Mouse (Mus musculus) forebrain, embryonic 13.5 days (tissue): ENCODE measurements around the gene Rftn1. TPM values are rescaled to one million over a fixed set of nuclear protein-coding genes. Genes with fewer than 3 reads are reported as not detected.
A peak's percentile ranks its signal among the peaks of the same experiment; 100 is the strongest.

Source experiments
- ATAC-seq: fragments of 200-750 bp; cut with Nextera tagmentation; 2 replicates; pipeline ENCODE4 v1.8.0; 2017
- H3K27ac ChIP-seq: fragments of 300-500 bp; sonication (generic); 2 replicates; pipeline ENCODE4 v1.5.1; 2015; ENCODE audit warnings: inconsistent platforms, mild to moderate bottlenecking, moderate library complexity
- H3K27me3 ChIP-seq: fragments of 300-500 bp; sonication (generic); 2 replicates; pipeline ENCODE4 v1.6.1; 2015; ENCODE audit warnings: mild to moderate bottlenecking, inconsistent platforms
- H3K36me3 ChIP-seq: fragments of 300-500 bp; sonication (generic); 2 replicates; pipeline ENCODE4 v1.6.1; 2015; ENCODE audit warnings: mild to moderate bottlenecking, inconsistent platforms; ENCODE audit not compliant: poor library complexity, severe bottlenecking
- H3K4me1 ChIP-seq: fragments of 300-500 bp; sonication (generic); 2 replicates; pipeline ENCODE4 v1.6.1; 2015; ENCODE audit warnings: inconsistent platforms
- H3K4me2 ChIP-seq: fragments of 300-500 bp; sonication (generic); 2 replicates; pipeline ENCODE4 v1.6.1; 2015; ENCODE audit warnings: inconsistent platforms, mild to moderate bottlenecking, moderate library complexity
- H3K4me3 ChIP-seq: fragments of 300-500 bp; sonication (generic); 2 replicates; pipeline ENCODE4 v1.5.1; 2015; ENCODE audit warnings: mild to moderate bottlenecking, inconsistent platforms
- H3K9ac ChIP-seq: fragments of 300-500 bp; sonication (generic); 2 replicates; pipeline ENCODE4 v1.6.1; 2015; ENCODE audit warnings: mild to moderate bottlenecking, inconsistent platforms
- H3K9me3 ChIP-seq: fragments of 300-500 bp; sonication (generic); replicated peaks from 2 replicates; pipeline ENCODE4 v1.6.1; 2016; ENCODE audit warnings: inconsistent platforms
- WGBS: fragments of 180-500 bp; shearing (Covaris S2); methylation state at CpG from one replicate; pipeline ENCODE4 v1.1.7; 2015; 5-methylcytosine and 5-hydroxymethylcytosine counted together
- polyA plus RNA-seq: library from polyadenylated mRNA; unstranded; fragments of >200 nt; fragmentation: Nextera tagmentation; extraction: Ambion mirVana; gene quantifications from 2 replicates; pipeline ENCODE4 v1.2.1, GENCODE M21; 2015

Gene Rftn1
- polyA plus RNA-seq, 1 experiment from 2014 or later, result 15.3 TPM

GRCm38 (mm10) chr17:50066822-50067713 is 123.4 kb downstream of the Rftn1 start:
- no peak overlapping the region for H3K27ac ChIP-seq
- 0 out of 2 replicates have a peak, but pooled peaks have one; percentile 57 for ATAC-seq
- no peaks in the 10 kb centered on the region for H3K36me3 ChIP-seq
- WGBS, result 67% methylated on average over 8 of the region's 8 CpGs
- no peaks in the 10 kb centered on the region for H3K9me3 ChIP-seq
- H3K4me2 ChIP-seq, result no peak overlapping the region
- no peaks in the 10 kb centered on the region for H3K27me3 ChIP-seq
- no peak overlapping the region for H3K9ac ChIP-seq
- no peak overlapping the region for H3K4me3 ChIP-seq
- H3K4me1 ChIP-seq, result peaks cover 7% of the 10 kb centered on the region; the same call in 1 of the 2 replicates

- no peak overlapping the region for H3K27ac ChIP-seq
- H3K9me3 ChIP-seq, result no peaks in the 10 kb centered on the region
- no peak for ATAC-seq
- H3K4me1 ChIP-seq, result no peaks in the 10 kb centered on the region
- H3K4me3 ChIP-seq, result no peak overlapping the region
- WGBS, result 84% methylated on average over 13 of the region's 13 CpGs
- no peaks in the 10 kb centered on the region for H3K27me3 ChIP-seq
- H3K36me3 ChIP-seq, result no peaks in the 10 kb centered on the region
- no peak overlapping the region for H3K4me2 ChIP-seq
- no peak overlapping the region for H3K9ac ChIP-seq
These were observed 126.4 kb downstream of the Rftn1 start for GRCm38 (mm10) chr17:50063832-50064627.

- Histone ChIP-seq H3K9ac (no peak overlapping the region), H3K27me3 (no peaks in the 10 kb centered on the region), H3K4me1 (no peaks in the 10 kb centered on the region), H3K27ac (no peak overlapping the region), H3K4me3 (no peak overlapping the region), H3K4me2 (no peak overlapping the region), H3K36me3 (no peaks in the 10 kb centered on the region), H3K9me3 (no peaks in the 10 kb centered on the region)
- ATAC-seq, result no peak
- 95% methylated on average over 4 of the region's 4 CpGs for WGBS
These were observed 127.8 kb downstream of the Rftn1 start for GRCm38 (mm10) chr17:50062649-50063048.

GRCm38 (mm10) chr17:50061446-50061845 is 129.0 kb downstream of the Rftn1 start:
- Histone ChIP-seq H3K4me1 (no peaks in the 10 kb centered on the region), H3K9me3 (no peaks in the 10 kb centered on the region), H3K4me2 (no peak overlapping the region), H3K36me3 (no peaks in the 10 kb centered on the region), H3K9ac (no peak overlapping the region), H3K4me3 (no peak overlapping the region), H3K27ac (no peak overlapping the region), H3K27me3 (no peaks in the 10 kb centered on the region)
- WGBS, result 89% methylated on average over 4 of the region's 4 CpGs
- no peak for ATAC-seq

GRCm38 (mm10) chr17:50060220-50060619 is 130.3 kb downstream of the Rftn1 start:
- no peak overlapping the region for H3K4me3 ChIP-seq
- H3K27me3 ChIP-seq, result no peaks in the 10 kb centered on the region
- H3K36me3 ChIP-seq, result no peaks in the 10 kb centered on the region
- H3K9ac ChIP-seq, result no peak overlapping the region
- peaks cover 7% of the 10 kb centered on the region for H3K4me1 ChIP-seq
- no peak overlapping the region for H3K4me2 ChIP-seq
- no peaks in the 10 kb centered on the region for H3K9me3 ChIP-seq
- 80% methylated on average over 2 of the region's 2 CpGs for WGBS
- no peak overlapping the region for H3K27ac ChIP-seq
- no peak for ATAC-seq

GRCm38 (mm10) chr17:50059417-50059816 is 131.1 kb downstream of the Rftn1 start:
- H3K36me3 ChIP-seq, result no peaks in the 10 kb centered on the region
- 92% methylated on average over 5 of the region's 5 CpGs for WGBS
- no peaks in the 10 kb centered on the region for H3K9me3 ChIP-seq
- H3K9ac ChIP-seq, result no peak overlapping the region
- no peak overlapping the region for H3K4me2 ChIP-seq
- H3K27ac ChIP-seq, result no peak overlapping the region
- H3K4me1 ChIP-seq, result peaks cover 15% of the 10 kb centered on the region
- no peak overlapping the region for H3K4me3 ChIP-seq
- no peak for ATAC-seq
- H3K27me3 ChIP-seq, result no peaks in the 10 kb centered on the region

- 34% methylated on average over 16 of the region's 16 CpGs for WGBS
- peak overlapping the region; percentile 63 for H3K27ac ChIP-seq
- H3K9ac ChIP-seq, result peak overlapping the region; percentile 26; the same call in 1 of the 2 replicates
- no peaks in the 10 kb centered on the region for H3K36me3 ChIP-seq
- no peaks in the 10 kb centered on the region for H3K27me3 ChIP-seq
- peaks cover 17% of the 10 kb centered on the region for H3K4me1 ChIP-seq
- H3K4me3 ChIP-seq, result no peak overlapping the region
- no peaks in the 10 kb centered on the region for H3K9me3 ChIP-seq
- ATAC-seq, result peak; percentile 39
- H3K4me2 ChIP-seq, result no peak overlapping the region
These were observed 135.2 kb downstream of the Rftn1 start for GRCm38 (mm10) chr17:50055154-50055756.

GRCm38 (mm10) chr17:50054586-50054985 is 135.9 kb downstream of the Rftn1 start:
- Histone ChIP-seq H3K27ac (peak overlapping the region; percentile 63), H3K4me1 (peaks cover 17% of the 10 kb centered on the region), H3K9ac (no peak overlapping the region), H3K4me2 (no peak overlapping the region), H3K36me3 (no peaks in the 10 kb centered on the region), H3K27me3 (no peaks in the 10 kb centered on the region), H3K9me3 (no peaks in the 10 kb centered on the region), H3K4me3 (no peak overlapping the region)
- 76% methylated on average over 7 of the region's 7 CpGs for WGBS
- ATAC-seq, result peak; percentile 65

GRCm38 (mm10) chr17:50053961-50054360 is 136.5 kb downstream of the Rftn1 start:
- H3K36me3 ChIP-seq, result no peaks in the 10 kb centered on the region

GRCm38 (mm10) chr17:50052741-50053468 is 137.6 kb downstream of the Rftn1 start:
- 71% methylated on average over 7 of the region's 7 CpGs for WGBS
- Histone ChIP-seq H3K9me3 (no peaks in the 10 kb centered on the region), H3K4me3 (no peak overlapping the region), H3K4me2 (no peak overlapping the region), H3K9ac (no peak overlapping the region), H3K36me3 (no peaks in the 10 kb centered on the region), H3K27me3 (no peaks in the 10 kb centered on the region), H3K4me1 (peaks cover 24% of the 10 kb centered on the region), H3K27ac (no peak overlapping the region)
- no peak for ATAC-seq

More at GRCm38 (mm10) chr17:50053961-50054360, 136.5 kb downstream of the Rftn1 start:
- Histone ChIP-seq H3K4me3 (no peak overlapping the region), H3K9ac (no peak overlapping the region), H3K27me3 (no peaks in the 10 kb centered on the region), H3K4me1 (peaks cover 17% of the 10 kb centered on the region), H3K9me3 (no peaks in the 10 kb centered on the region), H3K27ac (no peak overlapping the region; the same call in 1 of the 2 replicates), H3K4me2 (no peak overlapping the region)
- 97% methylated on average over 1 of the region's 1 CpGs for WGBS
- no peak for ATAC-seq

GRCm38 (mm10) chr17:50050456-50050855 is 140.0 kb downstream of the Rftn1 start:
- H3K9ac ChIP-seq, result no peak overlapping the region
- no peak overlapping the region for H3K4me2 ChIP-seq
- no peak for ATAC-seq
- WGBS, result 90% methylated on average over 9 of the region's 9 CpGs
- no peak overlapping the region for H3K27ac ChIP-seq
- H3K4me1 ChIP-seq, result peaks cover 19% of the 10 kb centered on the region
- H3K27me3 ChIP-seq, result no peaks in the 10 kb centered on the region
- H3K4me3 ChIP-seq, result no peak overlapping the region
- H3K36me3 ChIP-seq, result no peaks in the 10 kb centered on the region
- no peaks in the 10 kb centered on the region for H3K9me3 ChIP-seq
